Mouse (Mus musculus) monocyte, adult 2 months (primary cell): ENCODE measurements around the gene Atp2a3.
A peak's percentile ranks its signal among the peaks of the same experiment; 100 is the strongest.

Experiments used
- DNase-seq, 2 experiments: peaks; one replicate each; pipeline ENCODE4 v3.0.0; 2022; ENCODE audit warnings: low spot score in 2 of 2, low read depth in 1 of 2

Atp2a3 gene

DNA sequence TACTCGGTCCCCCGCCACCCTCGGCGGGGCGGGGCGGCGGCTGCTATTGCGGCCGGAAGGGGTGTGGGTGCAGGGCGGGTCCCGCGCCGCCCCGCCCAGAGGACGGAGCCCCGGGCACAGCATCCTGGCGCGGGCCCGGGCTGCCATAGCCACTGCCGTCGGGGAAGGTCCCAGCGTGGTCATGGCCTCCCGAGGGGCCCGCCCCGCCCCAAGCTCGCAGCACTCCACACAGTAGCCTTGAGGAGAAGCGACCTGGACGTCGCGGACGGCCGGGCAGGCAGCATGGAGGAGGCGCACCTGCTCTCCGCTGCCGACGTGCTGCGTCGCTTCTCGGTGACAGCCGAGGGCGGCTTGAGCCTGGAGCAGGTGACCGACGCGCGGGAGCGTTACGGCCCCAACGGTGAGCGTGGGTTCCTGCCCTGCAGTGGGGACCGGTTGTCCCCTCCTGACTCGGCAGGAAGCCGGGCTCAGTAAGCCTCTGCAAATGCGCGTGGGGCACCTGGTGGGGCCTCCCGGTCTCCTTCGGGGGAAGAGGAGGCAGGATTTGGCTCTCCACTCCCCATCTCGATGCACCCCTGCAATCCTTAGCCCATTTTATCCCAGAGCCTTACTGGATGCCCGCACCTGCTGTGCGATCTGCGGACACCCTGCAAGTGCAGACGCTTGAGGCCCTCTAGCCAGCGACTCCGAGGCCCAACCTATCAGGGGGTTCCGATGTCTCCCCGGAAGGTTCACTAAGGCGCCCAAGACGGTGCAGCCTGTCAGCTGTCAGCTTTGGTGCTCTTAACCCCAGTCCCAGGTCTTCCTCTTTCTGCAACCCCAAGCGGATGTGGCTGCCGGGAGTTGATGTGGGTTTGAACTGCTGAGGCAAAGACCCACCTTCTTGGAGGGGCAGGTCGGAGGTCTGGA is at the start of gene Atp2a3:
Gene Atp2a3 (plus strand): TSS at position 98 of the 909 bp plus-strand sequence.
- peak; percentile 39 to 51 for DNase-seq

DNA sequence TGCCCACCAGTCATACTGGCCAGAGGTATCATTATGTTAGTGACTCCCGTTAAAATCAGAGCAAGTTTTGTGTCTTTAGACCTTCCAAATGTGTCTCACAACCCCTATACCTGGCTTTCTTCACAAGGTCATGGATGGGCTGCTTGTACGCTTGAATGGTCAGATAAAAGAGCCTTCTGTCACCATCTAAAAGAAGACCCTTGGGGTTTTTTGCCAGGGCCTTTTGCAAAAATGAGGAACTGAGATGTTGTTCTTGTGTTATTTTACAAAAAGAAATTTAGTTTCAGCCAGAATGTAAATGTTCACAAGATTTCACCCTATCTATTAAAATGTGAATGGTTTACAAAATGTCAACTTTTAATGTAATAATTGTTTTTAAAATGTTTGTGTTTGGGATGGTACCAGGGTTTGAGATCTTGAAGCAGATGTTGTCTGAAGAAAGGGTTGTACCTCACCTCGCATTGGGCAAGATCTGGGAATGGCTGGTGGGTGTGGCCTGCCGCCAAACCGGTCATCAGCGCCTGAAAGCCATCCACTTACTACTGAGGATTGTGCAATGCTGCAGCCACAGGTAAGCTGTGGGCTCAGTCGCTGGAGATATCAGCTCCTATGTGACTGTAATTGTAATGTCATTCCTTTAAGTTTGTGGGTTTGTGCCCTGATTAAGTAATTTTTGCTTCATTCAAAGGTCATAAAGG is 43.5 kb upstream of the Atp2a3 start:
- DNase-seq = no peak

DNA sequence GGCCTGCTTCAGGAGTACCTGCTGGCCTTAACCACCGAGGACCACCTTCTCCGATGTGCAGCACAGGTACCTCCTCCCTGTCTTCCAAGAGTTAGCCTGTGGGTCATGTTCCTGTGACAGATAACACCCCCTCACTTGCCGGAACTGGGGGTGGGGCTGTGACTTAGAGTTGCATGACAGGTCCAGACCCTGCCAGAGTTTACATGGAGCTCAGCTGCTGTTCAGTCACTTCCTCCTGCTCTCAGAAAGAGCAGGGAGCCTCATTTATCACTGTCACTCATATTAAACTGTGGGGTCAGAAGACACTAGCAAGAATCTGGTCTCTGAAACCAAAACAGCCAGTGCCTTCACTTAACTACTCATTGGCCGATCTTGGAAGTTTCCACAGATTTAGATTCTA is 37.9 kb upstream of the Atp2a3 start:
- DNase-seq = no peak

DNA sequence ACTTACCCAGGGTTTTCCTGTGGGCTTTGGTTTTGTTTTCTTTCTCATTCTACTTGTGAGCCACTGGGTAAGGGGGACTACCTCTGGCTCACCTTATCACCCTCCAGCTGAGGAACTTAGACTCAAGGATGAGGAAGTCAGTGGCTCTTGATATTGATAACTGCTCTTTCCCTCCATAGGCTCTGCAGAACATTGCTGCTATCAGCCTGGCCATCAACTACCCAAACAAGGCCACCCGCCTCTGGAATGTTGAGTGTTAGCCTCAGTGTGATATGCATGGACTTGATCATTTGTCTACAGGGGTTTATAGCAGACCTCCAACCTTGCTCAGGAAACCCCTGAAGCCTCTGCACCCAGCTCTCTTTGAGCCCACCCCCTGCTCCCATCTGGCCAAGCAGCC is 36.5 kb upstream of the Atp2a3 start:
- no peak for DNase-seq

DNA sequence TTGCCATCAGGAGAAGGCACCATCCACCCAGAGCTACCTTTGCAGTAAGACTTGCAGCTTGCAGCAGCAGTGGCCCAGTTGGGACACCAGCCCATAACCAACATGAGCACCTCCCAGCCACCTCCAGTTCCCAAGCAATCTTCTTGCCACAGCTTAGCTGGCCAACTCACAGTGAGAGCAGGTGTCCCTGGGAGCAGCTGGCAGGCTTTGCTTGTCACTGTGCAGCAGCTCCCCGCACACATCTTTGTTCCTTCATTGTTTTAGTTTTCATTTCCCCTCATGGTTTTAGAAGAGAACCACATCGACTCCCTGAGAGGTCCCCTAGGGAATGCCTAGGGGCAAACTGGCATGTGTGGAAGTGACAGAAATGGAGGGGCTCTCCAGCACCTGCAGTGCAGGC is 35.9 kb upstream of the Atp2a3 start:
- DNase-seq = no peak

DNA sequence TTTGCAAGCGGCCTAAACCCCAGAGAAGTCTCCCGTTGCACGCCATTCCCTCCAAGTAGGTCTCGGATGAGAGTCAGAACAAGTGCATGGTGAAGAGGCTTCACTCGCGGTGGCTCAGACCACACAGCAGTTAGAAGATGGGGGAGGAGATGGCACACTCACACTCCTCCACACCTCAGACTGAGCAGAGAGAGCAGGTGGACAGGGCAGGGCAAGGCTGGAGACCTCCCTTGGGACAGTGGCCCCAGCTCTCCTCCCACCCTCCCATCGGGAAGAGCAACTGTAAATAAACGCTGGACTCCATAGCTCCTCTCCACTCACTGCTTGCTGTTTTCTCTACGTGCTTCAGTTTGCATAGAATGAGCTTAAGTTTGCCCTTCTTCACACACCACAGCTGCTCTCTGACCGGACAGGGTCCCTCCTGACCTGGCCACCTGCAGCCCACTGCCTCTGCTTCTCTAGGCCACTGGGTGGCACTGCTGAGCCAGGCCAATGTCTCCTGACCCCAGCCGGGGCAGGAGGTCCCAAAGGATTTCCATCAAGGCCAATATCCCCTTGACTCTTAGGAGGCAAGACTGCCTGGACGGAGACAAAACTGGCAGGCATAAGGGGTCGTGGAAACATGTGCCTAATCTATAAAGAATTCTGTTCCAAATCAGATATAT is 34.6 kb upstream of the Atp2a3 start:
- DNase-seq = peak in 1 of 2 experiments; percentile 22

DNA sequence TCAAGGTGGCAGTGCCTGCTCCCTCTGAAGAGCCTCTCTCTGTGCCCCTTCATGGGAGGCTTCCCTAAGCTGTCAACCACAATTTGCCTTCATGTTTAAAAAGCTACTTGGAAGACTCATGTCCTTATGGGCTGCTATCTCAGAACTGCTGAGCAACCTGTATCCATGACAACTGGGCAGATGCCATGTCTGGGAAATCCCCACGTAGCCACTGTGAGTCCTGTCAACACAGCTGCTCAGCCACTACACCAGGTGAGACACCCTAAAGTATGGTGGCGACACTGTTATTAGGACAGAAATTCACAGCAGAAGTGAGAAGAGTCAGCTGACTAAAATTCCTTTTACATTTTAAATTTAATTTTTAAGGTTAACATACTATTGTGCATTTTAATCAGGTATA is 32.5 kb upstream of the Atp2a3 start:
- DNase-seq = no peak

DNA sequence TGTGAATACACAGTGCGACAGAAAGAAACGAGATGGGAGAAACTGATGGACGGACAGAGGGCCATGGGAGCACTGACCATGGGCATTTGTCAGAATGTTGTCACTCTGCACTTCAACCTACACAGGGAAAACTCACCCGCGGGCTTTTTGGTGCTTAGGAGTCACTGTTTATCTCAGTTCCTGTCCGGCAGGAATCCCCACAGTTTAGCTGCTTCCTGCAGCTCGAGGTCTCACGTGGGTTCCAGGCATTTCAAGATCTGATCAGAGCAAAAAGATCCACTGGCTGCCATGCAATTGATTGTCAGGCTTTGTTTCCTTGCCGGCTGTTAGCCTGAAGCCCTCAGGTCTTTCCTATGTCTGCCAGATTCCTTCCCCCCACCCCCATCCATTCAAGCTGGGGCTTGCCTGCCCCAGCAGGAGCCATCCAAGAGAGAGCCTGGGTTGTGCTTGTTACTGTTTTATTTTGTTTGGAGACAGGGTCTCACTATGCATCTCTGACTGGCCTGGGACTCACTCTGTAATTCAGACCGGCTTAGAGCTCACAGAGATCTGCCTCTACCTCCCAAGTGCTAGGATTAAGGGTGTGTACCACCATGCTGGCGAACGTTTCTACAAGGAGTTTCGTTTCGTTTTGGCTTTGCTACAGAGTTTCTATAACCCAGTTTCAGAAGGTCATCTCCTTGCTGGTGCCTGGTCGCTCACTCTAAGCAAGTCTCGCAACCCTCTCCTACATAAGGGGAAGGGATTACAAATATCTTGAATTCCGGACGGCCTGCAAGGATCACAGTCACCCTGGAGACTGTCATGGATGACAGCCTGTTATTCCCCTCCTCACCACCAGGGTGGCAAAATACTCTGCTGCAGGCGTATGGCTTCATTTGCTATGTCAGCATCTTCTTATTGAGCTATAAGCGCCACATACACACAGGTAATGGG is 20.5 kb upstream of the Atp2a3 start:
- DNase-seq = no peak

DNA sequence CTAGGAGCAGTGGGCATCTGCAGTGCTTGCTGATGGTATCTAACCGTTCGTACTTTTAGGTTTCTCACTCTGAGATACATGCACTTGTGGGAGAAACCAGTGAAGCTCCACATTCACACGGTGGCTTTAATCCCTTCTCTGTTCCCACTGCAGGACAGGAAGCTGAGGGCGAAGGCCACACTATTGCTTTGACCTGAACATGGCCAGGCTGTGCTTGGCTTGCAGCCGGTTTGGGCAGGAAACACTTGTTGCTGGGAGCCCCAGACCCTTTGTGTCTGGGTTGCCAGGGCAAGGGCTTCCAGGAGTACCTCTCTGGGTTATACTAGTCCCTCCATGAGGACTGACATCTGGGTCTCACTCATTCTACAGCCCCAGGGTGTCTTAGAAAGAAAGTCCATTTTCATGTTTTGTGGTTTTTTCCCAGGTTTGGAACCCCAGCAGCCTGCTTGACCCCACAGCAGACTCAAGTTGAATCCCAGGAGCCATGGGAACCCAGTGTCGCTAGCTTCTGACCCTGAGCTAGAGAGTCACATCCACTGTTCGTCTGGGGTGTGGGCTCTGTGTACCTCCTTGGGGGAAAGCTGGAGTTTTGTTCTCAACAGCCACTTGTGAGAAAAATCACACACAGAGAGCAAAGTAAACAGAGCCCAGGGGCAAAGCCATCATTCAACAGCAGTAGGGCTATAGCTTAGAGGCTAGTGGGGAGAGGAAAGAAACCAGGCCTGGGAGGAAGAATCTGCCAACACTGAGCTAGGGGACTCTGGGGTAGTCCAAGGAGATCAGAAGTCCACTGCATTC is 15.8 kb upstream of the Atp2a3 start:
- no peak for DNase-seq

DNA sequence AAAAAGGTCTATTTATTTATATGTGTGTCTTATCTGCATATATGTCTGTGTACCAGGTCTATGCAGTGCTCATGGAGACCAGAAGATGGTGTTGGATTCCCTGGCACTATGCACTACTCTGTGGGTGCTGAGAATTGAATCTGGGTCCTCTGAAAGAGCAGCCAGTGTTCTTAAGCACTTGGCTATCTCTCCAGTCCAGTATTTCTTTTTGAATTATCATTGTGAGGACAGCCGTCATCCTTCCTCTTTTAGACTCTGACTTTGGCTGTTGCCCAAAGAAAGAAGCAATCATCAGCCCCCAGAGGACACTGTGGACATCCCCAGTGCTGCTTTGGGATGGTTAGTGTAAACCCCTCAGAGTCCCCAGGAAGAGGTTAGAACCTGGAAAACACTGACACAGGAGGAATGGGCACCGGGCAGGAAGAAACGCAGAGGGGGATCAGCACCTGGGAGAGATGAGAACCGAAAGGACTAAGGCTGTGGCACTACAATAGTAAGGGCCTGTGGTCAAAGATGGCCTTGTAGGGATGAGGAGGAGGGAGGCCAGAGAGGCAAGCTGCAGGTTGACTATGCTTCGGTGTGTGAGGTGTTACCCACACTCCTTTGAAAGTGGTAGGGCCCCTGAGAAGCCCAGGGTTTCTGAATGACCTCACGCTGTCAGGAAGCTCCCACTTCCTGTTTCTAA is 15.0 kb upstream of the Atp2a3 start:
- no peak for DNase-seq

DNA sequence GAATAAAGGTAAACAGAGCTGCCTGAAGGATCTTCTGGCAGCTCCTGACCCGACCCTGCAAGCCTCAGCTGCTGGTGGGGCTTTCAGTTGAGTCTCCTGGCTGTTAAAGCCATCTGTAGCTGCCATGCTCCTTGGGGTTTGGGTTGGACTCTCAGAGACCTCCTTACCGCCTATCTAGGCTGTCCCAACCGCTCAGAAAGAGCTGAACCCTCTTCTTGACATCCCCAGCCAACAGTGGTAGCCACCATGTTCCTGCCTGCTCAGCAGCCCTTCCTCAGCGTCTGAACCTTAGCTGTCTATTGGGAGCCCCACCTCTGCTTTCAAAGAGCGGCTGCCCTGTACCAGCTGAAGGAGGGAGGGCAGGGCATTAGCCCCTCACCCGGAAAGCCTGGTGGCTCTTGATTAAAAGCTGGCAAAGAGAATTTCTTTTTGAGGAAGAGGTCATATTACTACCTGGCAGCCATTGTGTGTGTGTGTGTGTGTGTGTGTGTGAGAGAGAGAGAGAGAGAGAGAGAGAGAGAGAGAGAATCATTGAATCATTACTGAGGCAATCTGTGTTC is 14.3 kb upstream of the Atp2a3 start:
- DNase-seq = no peak

DNA sequence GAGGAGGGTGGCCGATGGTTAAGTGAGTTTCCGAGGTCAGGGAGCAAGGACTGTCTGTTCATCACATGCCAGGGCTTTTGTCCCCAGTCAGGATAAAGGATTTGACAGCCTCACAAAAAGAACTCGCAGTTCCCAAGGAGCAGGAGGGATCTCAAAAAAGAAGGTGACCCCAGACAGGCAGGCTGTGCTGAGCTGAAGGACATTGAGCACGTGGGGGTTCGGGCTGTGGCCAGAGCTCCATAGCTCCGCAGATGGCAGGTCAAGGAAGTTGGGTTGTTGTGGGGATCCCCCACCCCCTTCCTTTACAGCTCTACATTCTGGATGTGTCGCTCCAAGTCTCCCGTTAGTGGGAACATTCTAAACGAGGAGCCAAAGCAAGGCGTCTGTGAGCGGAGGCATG is 13.1 kb upstream of the Atp2a3 start:
- DNase-seq = no peak

DNA sequence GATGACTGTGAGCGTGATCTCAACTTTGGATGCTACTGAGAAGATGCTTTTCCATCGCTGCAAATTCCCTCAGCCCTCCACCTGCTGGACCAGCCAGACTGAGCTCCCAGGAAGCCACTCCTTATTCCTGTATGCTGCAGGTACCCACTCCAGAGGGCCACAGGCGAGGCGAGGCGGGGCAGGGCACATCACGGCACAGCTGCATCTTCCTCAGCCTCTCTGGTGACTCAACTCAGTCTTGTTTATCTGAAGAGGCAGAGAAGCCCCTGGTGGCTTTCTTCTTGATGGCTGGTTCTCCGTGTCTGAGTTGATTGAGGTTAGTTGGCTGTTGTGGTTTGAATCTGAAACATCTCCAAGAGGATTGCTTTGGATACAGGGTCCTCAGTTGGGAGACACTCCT is 12.7 kb upstream of the Atp2a3 start:
- DNase-seq = no peak

DNA sequence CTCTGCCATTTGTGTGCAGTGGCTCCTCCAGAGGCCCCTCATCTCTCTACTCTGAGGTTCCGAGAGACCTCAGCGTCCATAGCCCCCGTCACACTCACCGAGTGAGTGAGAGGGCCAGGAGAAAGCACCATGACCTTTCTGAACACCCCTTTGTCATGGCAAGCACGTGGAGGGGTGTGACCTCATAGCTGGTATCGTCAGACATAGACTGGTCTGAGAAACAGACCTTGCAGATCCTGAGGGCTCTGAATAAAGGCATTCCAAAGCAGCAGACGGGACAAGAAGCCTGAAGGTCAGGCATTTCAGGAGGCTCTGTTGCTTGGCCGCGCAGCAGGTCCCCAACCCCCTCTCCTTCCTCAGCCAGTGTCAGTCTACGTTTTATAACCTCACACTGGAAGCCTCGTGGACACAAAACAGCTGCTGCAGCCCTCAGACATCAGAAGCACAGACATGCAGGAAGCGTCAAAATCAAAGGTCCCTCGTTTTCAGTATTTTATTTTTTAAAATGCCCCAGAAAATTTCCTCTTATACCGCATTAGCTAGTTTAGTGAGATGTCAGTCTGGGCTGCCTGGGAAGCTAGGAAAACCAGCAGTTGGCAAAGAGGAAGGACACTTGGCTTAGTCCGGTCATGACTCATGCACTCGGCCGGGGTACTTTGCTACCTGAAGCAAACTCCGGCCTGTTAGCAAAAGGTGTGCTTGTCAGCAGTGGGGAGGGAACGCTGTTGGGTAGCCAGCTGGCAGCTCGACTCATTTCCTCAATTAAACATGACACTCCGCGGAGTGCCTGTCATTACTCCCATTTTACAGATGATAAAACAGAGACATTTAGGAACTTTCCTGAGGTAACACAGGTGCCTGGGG is 9.6 kb upstream of the Atp2a3 start:
- DNase-seq = no peak

DNA sequence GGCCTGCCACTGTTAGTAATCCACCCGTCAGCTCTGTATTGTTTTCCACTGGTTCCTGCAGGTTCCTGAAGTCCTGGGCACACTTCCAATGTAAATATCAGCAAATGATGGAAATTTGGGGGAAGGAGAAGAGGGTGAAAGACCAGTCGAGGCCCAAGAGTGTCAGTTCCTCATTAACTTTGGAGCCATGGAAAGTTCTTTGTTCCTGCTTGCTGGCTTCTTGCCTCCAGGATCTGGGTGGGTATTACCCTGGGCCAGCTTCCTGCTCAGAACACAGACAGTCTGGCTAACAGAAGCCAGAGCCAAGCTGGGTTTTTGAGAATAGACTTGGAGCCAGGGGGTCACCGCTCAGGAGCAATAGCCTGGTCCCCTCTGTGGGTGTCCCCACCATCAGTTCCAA is 8.7 kb upstream of the Atp2a3 start:
- DNase-seq = no peak

DNA sequence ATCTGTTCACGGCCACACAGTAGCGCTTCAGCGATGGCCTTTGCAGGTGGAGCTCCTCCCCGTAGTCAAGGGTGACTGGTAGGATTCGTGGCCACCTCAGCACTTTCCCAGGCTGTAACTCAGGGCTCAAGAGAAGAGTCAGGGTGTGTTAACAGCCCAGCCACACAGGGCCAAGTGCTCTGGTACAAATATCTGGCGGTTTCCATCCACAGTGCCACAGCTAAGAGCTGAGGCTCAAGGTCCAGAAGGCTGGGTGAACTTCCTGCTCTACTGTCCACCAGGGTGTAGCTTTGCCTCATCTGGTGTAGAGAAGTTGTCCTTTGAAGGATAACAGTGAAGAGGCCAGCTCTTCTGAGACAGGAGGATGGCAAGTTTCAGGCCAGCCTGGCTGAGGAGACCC is 8.3 kb upstream of the Atp2a3 start:
- no peak for DNase-seq

DNA sequence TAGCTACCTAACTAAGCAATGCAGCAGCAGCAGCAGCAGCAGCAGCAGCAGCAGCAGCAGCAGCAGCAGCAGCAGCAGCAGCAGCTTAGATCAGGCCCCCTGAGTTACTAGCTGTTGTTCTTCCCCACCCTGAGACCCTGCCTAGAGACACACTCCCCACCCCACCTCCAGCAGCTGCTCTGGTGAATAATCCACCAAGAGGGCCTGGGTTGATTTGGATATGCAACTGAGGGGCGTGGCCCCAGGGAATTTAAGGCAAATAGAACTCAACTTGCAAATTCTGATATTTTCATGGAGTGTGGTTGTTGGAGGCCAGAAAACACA is 7.9 kb upstream of the Atp2a3 start:
- DNase-seq = no peak

DNA sequence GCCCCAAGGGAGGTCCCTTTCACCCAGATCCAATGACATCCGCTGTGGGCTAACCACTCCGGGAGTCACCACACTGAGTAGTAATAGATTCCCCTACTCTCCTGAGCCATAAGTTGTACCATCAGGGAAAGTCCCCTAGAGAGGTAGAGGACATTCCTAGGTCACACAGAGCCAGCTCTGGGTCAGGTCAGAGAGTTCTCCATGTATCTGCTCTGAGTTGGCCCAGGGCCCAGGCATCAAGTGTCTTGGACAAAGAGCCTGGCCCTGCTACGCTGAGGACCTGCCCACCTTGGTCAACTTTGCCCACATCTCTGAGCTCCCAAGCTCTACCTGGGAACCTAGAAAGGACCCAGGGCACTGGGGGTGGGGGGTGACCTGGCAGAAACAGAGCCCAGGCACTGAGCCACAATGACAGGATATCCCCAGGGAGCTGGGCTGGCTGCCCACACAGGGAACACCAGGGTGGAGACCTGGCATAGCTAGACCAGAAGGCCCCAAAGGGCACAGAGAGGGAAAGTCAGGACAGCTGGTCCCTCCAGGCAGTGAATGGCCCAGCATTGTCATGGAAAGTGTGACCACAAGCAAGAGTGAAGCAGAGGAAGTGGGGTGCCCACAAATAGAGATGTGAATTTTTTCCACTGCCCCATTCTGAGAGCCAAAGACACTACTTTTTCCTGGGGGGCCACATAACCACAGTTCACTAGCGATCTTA is 7.4 kb upstream of the Atp2a3 start:
- no peak for DNase-seq
